Mouse (Mus musculus) large intestine, adult 2 months (tissue): ENCODE data around the gene Cetn4. TPM values are rescaled to one million over a fixed set of nuclear protein-coding genes. Genes with fewer than 3 reads are reported as not detected.
A peak's percentile ranks its signal among the peaks of the same experiment; 100 is the strongest.

Experiments used
- DNase-seq: peaks from one replicate; pipeline ENCODE4 v3.0.0-alpha.2; 2012; ENCODE audit warnings: low read depth, low spot score
- WGBS: fragments of 180-500 bp; shearing (Covaris S2); methylation state at CpG from one replicate; pipeline ENCODE4 v1.1.7; 2018; 5-methylcytosine and 5-hydroxymethylcytosine counted together
- polyA plus RNA-seq: library from polyadenylated mRNA; depleted of rRNA; stranded (reverse); fragments of >200 nt; gene quantifications from 2 replicates; pipeline ENCODE4 v1.2.3, GENCODE M21; 2012; rRNA removed

Cetn4 gene
- polyA plus RNA-seq = 0.07 and 0.14 TPM in 2 replicates

DNA sequence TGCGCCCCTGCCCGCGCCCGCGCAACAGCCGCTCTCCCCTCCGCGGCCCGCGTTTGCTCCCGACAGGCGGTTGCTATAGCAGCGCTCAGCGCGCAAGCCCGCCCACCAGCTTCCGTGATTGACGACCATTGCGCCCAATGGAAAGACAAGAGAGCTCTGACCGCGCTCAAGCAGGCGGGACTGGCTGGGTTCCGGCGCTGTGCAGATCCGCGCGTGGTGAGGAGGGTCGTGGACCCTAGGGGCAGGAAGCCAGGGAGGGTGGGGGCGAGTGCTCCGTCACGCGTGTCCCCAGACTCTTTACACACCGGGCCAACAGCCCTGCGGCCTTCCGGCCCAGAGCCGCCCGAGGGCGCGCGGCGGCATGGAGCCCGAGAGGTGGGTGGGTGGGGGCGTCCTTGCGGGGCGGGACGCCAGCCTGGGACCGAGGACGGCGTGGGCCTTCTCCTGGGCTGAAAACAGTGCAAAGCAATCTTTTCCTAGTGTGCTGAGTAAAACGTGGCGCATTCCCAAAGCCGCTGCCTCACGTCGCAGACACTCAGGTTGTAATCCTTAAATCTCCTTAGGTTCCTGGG, at the start of gene Cetn4, which contains the start of gene Bbs12:
TSS of gene Cetn4 (minus strand) at position 339 of the 572 bp plus-strand sequence.
TSS of gene Bbs12 (plus strand) at position 185 of the 572 bp plus-strand sequence.
- 1% methylated on average over 53 of the region's 54 CpGs for WGBS
- DNase-seq = peak; percentile 64

DNA sequence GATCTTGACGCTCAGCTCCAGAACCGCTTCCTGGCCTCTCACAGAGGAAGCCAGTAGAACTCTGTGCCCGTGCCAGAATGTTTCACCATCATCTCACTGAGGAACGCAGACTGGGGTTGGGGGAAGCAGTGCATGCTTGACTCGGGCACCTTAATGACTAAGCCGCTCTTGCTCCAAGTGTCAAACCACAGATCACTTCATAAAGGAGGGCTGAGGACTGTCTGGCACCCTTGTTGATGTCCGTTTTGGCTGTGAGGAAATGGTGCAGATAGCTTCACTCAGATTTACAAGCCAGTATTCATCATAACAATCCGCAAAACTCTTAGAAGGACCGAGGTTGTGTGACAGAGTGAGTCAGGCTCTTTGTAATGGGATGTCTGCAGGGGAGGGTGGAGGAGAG, 48.2 kb upstream of the Cetn4 start:
- 56% methylated on average over 9 of the region's 9 CpGs for WGBS
- no peak for DNase-seq

DNA sequence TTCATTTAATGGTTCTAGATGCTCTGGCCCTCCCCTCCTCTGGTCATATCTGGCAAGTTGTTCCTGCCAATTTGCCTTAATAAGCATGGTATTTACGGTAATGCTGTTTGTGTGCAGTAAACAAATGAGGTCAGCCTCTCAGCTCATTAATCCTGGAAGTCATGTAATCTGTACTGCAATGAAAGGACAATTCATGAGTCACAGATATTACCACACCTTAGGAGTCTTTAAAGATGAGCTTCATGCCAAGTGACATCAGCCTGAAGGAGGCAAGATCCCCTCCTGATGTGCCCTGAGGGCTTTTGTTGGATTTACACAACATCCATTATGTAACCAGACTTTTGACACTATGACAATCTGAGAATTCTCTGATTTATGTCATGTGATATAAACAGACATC, 42.2 kb upstream of the Cetn4 start:
- 68% methylated on average over 1 of the region's 1 CpGs for WGBS
- no peak for DNase-seq

DNA sequence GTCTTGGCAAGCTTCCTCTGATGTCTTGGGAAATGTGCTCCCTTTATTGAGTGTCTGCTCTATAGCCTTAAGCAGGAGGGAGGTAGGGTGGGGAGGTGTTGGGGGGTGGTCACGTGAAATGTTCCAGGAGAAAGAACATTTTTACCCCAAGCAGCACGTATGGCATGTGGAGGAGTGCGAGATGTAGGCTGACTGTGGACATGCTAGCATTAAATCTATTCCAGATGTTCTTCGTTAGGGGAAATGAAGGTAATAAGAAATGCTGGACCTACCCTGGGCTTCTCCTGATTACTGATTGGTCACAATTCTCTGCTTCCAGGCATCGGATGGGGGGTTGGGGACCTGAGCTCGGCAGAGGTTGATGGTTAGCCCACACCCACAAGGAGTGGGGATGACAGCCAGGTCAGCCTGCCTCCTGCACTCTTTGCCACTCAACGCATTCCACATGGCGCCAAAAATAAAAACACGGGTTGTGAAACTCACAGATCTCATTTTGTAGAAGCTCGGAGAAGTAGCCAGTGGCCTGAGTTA, 41.5 kb upstream of the Cetn4 start:
- 85% methylated on average over 10 of the region's 10 CpGs for WGBS
- no peak for DNase-seq

DNA sequence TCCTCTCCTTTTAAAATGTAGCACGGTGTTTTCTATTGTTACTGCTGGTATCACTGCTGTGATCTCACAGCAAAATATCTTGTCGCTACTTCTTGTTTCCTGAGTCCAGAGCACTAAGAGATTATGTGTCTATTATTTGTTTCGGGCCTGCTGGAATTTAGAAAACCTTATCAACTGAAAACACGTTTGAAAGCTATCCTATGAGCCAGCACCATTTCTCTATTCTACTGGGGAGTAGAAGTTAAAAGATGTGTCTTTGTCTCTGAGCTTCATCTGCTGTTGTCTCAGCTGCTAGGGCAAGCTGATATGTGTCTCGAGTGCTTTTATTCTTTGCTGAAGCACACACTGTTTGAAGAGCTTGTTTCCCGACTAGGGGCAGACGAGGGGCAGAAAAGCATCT, 37.9 kb upstream of the Cetn4 start:
- no peak for DNase-seq
- WGBS = 64% methylated on average over 7 of the region's 7 CpGs

DNA sequence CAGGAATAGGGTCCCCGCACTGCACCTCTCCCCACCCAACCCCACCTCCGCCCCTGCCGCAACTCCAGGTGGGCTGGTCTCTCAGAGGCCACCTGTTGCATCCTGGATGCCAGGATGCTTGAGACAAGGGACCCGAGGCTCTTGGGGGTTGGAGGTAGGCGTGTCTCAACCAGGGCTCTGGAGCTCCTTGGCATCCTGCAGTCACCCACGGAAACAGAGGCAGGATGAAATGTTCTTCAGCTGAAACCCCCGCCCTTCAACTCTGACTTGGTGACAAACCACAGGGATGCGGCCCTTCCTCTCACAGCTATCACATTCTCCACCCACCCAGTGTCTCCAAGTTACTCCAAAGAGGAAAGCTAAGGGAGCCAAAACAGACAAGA, 36.6 kb upstream of the Cetn4 start:
- WGBS = 12% methylated on average over 8 of the region's 8 CpGs
- no peak for DNase-seq

DNA sequence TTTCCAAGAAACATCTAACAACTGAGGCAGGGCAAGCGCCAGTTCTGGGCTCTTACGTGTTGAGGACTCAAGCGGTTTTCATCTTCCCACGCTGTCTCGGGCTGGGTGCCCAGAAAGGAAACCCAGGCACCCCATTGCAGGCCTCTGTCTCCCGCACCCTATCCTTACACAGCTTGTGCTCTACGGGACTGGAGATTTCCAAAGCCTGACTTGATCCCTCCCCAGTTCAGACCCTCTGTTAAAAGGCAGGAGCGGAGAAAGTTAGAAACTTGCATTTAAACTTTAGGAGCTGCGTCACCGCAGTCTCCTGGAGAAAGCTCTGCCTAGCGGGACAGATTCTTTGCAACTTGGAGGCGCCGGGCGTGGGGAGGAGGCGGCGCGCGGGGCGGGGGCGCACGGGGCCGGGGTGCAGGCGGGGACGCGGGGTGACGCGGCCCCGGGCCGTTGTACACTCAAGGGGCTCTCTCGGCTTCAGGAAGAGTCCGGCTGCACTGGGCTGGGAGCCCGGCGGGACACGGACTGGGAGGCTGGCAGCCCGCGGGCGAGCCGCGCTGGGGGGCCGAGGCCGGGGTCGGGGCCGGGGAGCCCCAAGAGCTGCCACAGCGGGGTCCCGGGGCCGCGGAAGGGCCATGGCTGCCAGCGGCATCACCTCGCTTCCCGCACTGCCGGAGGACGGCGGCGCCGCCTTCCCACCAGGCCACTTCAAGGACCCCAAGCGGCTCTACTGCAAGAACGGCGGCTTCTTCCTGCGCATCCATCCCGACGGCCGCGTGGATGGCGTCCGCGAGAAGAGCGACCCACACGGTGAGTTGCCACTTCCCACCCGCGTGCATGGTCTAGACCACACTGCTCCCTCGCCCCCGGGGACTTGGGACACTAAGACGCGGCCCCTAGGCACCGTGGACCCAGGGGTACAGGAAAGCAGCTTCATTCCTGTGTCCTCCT, 36.0 kb upstream of the Cetn4 start, which contains the start of gene Fgf2:
TSS of gene Fgf2 (plus strand) at position 126 of the 945 bp plus-strand sequence.
- DNase-seq = no peak
- 3% methylated on average over 75 of the region's 75 CpGs for WGBS

DNA sequence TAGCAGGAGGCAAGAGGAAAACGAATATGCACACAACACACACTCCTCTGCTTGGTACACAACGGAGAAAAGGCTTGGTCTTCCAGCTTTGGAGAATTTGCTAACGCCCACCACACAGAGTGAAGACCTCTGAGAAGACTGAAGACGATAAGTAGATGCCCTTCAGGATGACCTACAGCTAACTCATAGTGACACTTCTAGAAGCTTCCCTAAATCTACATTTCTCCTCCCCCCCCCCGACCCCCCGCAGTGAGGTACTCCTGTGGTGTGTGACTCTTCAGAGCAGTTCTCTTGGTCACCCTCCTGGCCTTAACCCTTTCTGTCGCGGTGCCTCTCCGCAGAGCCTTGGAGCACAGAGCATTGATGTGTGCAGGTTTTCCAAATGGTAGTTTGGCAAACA, 35.2 kb upstream of the Cetn4 start:
- no peak for DNase-seq
- 38% methylated on average over 9 of the region's 9 CpGs for WGBS

DNA sequence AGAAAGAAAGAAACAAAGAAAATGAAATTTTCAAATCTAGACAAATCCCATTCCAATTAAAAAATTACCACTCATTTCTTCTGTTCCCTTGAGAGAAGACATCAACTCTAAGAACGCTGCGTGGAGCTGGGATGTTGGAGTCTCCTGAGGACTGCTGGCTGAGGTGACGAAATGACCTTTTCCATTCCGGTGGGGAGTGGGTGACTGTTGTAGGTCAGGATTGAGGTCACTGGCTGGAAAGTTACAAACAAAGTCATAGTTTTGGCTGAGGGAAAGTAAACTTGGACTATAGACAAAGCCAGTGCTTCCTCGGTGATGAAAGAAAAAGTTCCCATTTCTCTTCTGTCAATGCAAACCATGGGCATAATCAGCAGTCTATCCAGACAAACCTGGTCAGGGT, 30.3 kb upstream of the Cetn4 start:
- 58% methylated on average over 5 of the region's 5 CpGs for WGBS
- DNase-seq = no peak

DNA sequence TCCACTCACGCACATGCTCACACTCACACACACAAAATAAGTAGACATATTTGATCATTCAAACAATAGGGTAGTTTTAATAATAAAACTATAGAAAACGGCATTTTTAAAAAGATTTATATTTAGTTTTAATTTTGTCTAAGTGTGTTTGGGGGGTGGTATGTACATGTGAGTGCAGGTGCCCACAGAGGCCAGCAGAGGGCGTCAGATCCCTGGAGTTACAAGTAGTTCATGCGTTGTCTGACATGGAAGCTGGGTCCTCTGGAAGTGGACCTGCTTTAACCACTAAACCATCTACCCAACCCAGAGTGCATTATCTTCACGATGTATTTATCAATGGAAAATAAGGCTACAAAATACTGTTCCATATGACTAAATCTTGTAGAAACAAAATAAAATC, 28.6 kb upstream of the Cetn4 start:
- DNase-seq = no peak
- WGBS = 70% methylated on average over 5 of the region's 5 CpGs

DNA sequence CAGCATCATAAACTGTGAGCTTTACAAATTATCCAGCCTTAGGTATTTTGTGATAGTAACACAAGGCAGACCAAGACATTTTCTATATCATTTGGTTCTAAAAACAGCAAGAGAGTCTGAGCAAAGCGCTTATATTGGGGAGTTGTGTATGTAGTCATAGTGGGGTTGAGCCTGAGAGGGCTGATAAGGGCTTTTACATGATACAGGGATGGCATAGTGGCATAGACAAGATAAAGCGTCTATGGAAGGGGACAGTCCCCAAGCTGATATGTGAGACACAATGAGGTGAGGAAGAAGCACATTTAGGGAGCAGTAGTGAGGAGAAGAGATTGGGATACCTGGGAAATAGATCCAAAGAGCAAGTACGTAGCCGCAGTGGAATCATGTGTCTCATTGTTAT, 21.5 kb upstream of the Cetn4 start:
- WGBS = 94% methylated on average over 4 of the region's 4 CpGs
- no peak for DNase-seq

DNA sequence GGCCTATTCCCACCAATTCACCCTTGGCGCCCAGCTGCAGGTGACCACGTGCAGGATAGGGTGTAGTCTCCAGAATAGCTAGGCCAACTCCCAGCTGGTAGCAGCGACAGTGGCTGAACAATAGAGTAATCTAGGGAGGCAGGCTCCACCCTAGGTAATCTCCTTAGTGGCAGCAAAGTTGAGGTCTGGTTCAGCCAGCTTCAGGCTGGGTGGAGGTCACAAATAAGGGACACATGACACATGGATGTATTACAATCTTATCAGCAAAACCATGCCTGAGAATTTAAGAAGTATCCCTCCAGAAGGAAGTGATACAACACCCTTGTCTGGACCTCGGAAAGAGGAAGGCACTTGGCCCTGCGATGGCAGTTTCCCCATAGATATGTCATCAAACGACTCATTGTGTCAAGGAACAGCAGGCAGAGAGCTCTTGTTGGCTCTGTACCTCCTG, 19.5 kb upstream of the Cetn4 start:
- DNase-seq = no peak
- 57% methylated on average over 6 of the region's 6 CpGs for WGBS

DNA sequence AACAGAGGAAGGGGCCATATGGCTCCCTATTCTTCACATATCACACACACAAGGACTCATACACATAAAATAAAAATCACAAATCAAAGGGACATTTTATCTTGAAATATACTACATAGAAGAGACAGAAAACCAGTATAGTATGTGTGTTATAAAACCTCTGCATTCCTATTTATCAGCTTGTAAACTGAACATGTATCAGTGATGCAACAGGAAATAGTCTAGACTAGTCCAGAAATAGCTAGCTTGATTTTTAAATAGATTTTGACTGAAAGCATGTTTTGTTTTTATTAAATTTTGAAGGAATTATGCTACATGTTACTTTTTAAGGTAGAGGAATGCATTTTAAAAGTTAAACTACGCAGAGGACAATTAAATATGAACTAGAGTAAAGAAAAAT, 17.5 kb upstream of the Cetn4 start:
- no peak for DNase-seq
- 87% methylated on average over 1 of the region's 1 CpGs for WGBS

DNA sequence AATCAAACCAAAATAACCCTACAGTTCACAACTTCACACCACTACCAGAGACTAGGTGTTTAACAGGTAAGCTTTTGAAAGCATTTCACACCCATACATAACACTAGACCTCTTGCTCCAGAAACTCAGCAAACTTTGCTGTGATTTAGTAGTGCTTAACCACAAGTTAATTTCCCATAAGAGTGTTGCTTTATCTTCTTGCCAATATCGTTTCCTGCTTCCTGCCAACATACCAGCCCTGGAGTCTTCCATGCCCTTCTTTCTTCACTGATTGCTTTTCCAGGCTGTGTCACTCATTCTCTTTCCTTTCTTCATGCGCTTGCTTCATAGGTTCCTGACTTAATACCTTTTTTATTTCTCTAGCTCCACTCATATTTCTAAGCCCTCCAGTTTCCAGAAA, 16.0 kb upstream of the Cetn4 start:
- no peak for DNase-seq
- 63% methylated on average over 2 of the region's 2 CpGs for WGBS

DNA sequence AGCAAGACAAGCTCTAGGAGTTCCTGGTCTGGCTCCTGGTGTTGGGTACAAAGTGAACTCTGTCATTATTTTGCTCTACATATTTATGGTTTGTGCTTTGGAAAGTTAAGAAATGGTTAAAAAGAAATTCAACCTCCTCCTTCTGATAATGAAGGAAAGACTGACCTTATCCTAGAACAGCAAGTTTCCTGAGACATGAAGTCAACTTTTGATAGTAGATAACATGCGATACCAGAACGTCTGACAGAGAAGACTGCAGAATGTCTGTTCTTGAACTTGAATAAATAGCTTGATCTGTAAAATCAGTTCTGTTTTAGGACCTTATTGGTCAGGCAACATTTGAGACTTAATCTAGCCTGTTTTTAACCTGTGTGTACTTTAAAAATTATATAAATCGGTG, 14.1 kb upstream of the Cetn4 start:
- 90% methylated on average over 3 of the region's 3 CpGs for WGBS
- no peak for DNase-seq

DNA sequence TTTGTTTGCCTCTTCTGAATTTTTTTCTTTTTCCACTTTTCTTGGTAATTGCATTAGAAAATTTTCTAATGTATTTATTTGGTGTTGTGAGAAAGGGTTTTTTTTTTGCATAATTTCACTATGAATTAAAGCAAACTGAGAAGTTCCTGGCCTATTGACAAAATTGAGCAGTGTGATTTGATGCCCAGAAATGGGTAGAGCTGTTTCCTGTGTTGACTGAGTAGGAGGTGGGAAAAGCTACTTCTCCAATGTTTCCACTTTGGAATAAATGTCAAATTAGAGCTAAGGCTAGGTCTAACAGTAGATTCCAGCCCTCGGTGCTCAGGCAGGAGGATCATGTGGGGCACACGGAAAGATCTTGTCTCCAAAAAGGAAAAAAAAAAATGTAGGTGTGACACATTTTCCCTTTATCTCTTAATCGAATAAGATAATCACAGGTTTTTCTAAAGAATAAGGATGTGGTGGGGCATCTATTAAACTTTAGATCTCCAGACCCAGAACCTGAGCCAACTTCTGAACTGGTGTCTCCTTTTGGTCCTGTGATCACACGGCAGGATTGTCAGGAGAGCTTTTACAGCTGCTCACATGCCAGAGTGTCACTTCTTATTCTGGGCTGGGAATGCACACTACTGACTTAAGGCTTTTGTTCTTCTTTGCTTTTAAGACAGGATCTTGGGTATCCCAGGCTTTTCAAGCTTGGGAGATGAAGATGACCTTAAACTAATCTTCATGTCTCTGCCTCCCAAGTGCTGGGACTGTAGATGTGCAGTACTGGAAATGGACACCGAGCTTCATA, 13.0 kb upstream of the Cetn4 start:
- no peak for DNase-seq
- WGBS = 82% methylated on average over 5 of the region's 5 CpGs

DNA sequence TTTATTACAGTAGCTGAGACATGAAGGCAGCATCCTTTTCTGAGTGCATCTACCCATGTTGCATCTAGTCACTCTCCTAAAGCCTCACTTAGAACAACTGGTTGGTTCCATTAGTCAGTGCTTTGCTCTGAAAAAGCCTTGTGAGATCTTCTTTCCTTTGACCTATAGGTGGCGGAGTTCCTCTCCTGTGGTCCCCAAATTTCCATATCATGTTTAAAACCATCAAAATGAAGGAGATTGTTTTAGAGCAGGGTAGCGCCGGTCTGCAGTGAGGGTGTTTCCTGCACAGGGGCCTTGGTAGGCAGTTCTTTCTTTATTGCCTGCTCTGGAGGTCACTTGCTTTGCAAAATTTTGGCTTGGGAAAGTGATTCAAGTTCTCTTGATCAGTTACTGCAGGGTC, 11.8 kb upstream of the Cetn4 start:
- no peak for DNase-seq
- 36% methylated on average over 3 of the region's 3 CpGs for WGBS

DNA sequence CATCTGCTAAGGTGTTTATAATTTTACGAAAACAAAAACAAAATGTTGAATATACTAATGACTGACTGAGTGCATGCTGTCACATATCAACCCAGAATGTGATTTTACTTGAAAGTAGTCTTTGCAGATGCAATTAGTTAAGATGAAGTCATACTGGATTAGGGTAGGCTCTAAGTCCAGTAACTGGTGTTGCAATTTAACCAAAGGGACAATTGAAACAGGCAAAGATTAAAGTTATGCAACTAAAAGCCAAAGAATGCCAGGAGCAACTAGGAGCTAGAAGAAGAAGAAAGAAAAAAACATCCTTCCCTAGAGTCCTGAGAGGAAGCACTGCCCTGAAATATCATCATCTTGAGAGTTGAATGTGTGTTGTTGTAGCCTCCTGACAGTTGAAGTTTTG, 3.7 kb upstream of the Cetn4 start:
- DNase-seq = no peak
- WGBS = 88% methylated on average over 1 of the region's 1 CpGs

DNA sequence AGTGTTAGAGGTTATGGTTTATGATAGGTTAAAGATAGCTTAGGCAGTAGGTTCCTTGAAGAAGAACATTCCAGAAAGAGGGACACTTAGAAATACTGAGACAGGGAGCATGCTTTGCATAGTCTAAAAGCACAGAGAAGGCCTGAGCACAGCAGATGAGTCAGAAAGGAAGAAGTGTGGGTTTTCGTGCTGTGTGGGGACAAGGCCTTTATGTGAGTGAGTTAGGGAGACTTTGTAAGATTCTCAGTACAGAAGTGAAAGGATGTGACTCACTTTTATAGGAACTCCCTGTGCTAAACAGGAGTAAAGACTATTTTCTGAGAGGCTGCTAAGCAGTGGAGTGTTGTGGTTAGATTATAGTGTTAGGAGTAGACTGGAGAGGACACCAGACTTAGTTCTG, 863 bp upstream of the Cetn4 start:
- no peak for DNase-seq
- 17% methylated on average over 1 of the region's 1 CpGs for WGBS

DNA sequence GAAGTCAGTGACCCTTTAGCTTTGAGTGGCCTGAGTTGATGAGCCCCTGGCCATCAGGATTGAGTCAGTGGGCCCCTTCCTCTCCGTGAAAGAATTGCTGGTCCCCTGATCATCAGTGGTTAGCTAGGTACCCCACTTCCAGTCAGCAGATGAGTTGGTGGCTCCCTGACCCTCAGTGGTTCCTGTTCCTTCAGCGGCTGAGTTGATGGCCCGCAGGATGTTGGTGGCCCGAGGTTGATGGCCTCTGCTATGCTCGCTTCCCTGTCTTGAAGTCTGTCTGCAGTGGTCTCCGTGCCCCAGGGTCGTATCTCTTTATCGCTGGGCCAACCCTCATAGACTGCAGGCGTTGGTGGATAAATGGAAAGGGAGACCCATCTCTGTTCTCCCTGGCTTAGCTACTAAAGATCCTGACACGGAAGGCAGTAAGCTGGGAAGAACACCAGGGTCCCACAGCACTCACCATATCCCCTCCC, 575 bp downstream of the Cetn4 start:
- WGBS = 2% methylated on average over 10 of the region's 10 CpGs

More for the DNA sequence above, 575 bp downstream of the Cetn4 start:
- DNase-seq = no peak
